Mouse (Mus musculus): Measurements from ENCODE around the gene AC124502.3. TPM values are rescaled to one million over a fixed set of nuclear protein-coding genes. Genes with fewer than 3 reads are reported as not detected.

The AC124502.3 gene
- 2.5 and 3.5 TPM in 2 replicates for polyA plus RNA-seq (2015; fragmentation: Nextera tagmentation; extraction: Ambion mirVana)

DNA sequence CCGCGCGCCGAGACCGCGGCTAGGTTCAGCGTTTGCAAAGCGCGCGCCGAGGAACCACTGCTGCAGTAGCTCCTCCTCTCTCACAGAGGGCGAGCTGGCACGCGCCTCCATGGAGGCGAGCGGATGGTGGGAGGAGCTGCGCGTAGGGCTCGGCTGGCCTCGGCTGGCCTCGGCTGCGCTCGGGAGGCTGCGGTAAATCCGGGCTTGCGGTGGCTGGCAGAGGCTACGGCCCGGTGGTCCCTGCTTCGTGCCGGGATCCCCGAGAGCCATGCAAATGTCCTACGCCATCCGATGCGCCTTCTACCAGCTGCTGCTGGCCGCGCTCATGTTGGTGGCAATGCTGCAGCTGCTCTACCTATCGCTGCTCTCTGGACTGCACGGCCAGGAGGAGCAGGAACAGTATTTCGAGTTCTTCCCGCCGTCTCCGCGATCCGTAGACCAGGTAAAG, at the start of gene AC124502.3, which contains the start of gene B4gat1:
Gene AC124502.3, plus strand, starts transcription at position 183 of the 448 bp plus-strand sequence.
Gene B4gat1, plus strand, starts transcription at position 118 of the 448 bp plus-strand sequence.
- peak within 1 kb of the TSS; percentile 99 for H3K4me2 ChIP-seq (ENCODE audit: low read depth, low read length)
- H3K4me3 ChIP-seq (ENCODE audit: low read length): peak within 1 kb of the TSS; percentile 97
- H3K9ac ChIP-seq (ENCODE audit: low read length): peak within 1 kb of the TSS; percentile 96
- peaks cover 25% of the 10 kb centered on the region for H3K4me1 ChIP-seq (replicated peaks; ENCODE audit: control insufficient read depth, insufficient read depth, low read length)
- no peaks in the 10 kb centered on the region for H3K27me3 ChIP-seq (ENCODE audit: control insufficient read depth, insufficient read depth, low read depth, low read length)
- peak within 1 kb of the TSS; percentile 82 for H3K27ac ChIP-seq (ENCODE audit: low read length)
- no peaks in the 10 kb centered on the region for H3K9me3 ChIP-seq (ENCODE audit: control insufficient read depth, low read length)
- WGBS: under 1% methylated on average over 43 of the region's 44 CpGs
- H3K36me3 ChIP-seq (ENCODE audit: control insufficient read depth, insufficient read depth, low read length): no peaks in the 10 kb centered on the region
- ATAC-seq (ENCODE audit: low read depth): peak; percentile 94

DNA sequence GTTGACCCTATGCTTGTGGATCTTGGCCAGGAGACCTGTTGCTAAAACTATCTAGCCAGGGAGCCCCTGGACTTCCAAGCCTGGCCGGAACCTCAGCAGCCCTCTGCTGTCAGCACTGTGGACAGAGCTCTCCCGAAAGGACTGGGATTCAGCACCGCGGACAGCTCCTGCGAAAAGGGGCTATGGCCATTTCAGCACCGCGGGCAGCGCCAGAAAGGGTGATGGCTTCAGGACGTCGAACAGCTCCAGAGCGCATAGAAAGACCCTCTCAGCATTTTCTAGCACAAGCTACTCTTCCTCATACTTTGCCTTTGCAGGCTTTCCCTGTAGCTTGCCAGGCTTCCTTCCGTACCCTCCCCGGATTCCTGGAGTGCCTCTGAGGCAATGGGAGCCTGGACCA, 49.7 kb upstream of the AC124502.3 start:
- WGBS: 3% methylated on average over 13 of the region's 13 CpGs
- Histone ChIP-seq H3K27ac (ENCODE audit: low read length) (no peak overlapping the region), H3K36me3 (ENCODE audit: control insufficient read depth, insufficient read depth, low read length) (no peaks in the 10 kb centered on the region), H3K9me3 (ENCODE audit: control insufficient read depth, low read length) (no peaks in the 10 kb centered on the region), H3K4me2 (ENCODE audit: low read depth, low read length) (no peak overlapping the region), H3K27me3 (ENCODE audit: control insufficient read depth, insufficient read depth, low read depth, low read length) (peaks cover 23% of the 10 kb centered on the region), H3K4me3 (ENCODE audit: low read length) (no peak overlapping the region), H3K9ac (ENCODE audit: low read length) (no peak overlapping the region), H3K4me1 (replicated peaks; ENCODE audit: control insufficient read depth, insufficient read depth, low read length) (no peaks in the 10 kb centered on the region)
- ATAC-seq (ENCODE audit: low read depth): peak; percentile 74

DNA sequence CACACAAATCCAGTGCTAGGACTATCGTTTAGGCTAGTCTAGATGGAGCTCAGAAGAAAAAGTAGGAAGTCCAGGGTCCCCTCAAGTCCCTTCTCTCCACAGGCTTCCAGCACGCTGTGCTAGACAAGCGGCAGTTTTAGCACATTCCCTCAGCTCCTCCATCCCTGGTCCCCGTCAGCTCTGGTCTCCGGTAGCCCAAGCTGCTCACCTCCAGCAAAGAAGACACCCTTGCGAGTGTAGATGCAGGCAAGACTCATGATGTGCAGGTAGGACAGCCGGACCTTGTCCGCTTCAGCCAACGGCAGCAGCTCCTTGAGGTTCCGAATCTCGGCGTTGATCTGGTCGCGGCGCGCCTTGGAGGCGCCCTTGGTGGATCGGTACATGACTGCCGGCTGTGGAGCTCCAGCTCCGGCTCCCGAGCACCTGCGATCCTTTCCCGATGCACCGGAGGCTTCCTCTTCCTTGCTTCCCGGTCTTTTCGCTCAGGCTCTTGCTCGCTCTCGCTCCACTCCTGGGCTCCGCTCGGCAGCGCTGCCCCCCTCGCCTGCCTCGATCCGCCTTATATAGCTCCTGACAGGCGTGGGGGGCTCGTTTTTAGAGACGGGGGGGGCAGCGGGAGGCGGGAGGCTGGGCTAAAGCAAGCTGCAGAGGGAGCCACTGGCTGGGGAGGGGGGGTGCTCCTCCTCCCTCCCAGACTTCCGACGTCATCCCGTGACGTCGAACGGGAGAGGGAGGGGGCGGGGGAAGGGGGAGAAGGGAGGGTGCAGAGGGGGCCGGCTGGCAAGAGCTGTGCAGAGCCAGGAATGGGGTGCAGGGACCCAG, 49.0 kb upstream of the AC124502.3 start:
- Histone ChIP-seq H3K4me3 (ENCODE audit: low read length) (no peak overlapping the region), H3K9me3 (ENCODE audit: control insufficient read depth, low read length) (no peaks in the 10 kb centered on the region), H3K4me1 (replicated peaks; ENCODE audit: control insufficient read depth, insufficient read depth, low read length) (no peaks in the 10 kb centered on the region), H3K27me3 (ENCODE audit: control insufficient read depth, insufficient read depth, low read depth, low read length) (peaks cover 23% of the 10 kb centered on the region), H3K36me3 (ENCODE audit: control insufficient read depth, insufficient read depth, low read length) (no peaks in the 10 kb centered on the region), H3K4me2 (ENCODE audit: low read depth, low read length) (no peak overlapping the region), H3K27ac (ENCODE audit: low read length) (no peak overlapping the region), H3K9ac (ENCODE audit: low read length) (no peak overlapping the region)
- 23% methylated on average over 45 of the region's 47 CpGs for WGBS
- no peak for ATAC-seq (ENCODE audit: low read depth)

DNA sequence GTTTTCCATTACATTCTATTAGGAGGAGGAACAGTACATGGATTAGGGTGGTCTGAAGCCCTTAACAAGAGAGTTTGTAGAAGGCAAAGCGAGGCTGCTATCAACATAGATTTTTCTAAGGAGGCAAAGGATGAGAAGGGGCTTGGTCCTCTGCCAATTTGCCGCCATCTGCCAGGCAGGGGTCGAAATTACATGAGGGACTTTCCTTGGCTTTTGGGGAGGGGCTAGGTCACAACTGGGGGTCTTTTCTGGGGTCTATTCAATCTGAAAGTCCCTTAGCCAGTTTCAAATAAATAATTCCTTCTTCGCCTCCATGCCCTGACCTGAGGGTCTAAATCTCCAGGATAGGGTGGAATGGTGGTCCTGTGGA, 48.5 kb upstream of the AC124502.3 start, which contains the start of gene Npas4:
Gene Npas4, minus strand, starts transcription at position 61 of the 370 bp plus-strand sequence.
- Histone ChIP-seq H3K36me3 (ENCODE audit: control insufficient read depth, insufficient read depth, low read length) (no peaks in the 10 kb centered on the region), H3K4me3 (ENCODE audit: low read length) (no peak within 1 kb of the TSS), H3K27me3 (ENCODE audit: control insufficient read depth, insufficient read depth, low read depth, low read length) (peaks cover 23% of the 10 kb centered on the region), H3K9ac (ENCODE audit: low read length) (no peak within 1 kb of the TSS), H3K4me2 (ENCODE audit: low read depth, low read length) (no peak within 1 kb of the TSS), H3K27ac (ENCODE audit: low read length) (no peak within 1 kb of the TSS), H3K9me3 (ENCODE audit: control insufficient read depth, low read length) (no peaks in the 10 kb centered on the region), H3K4me1 (replicated peaks; ENCODE audit: control insufficient read depth, insufficient read depth, low read length) (no peaks in the 10 kb centered on the region)
- no peak for ATAC-seq (ENCODE audit: low read depth)
- WGBS: 21% methylated on average over 4 of the region's 4 CpGs

DNA sequence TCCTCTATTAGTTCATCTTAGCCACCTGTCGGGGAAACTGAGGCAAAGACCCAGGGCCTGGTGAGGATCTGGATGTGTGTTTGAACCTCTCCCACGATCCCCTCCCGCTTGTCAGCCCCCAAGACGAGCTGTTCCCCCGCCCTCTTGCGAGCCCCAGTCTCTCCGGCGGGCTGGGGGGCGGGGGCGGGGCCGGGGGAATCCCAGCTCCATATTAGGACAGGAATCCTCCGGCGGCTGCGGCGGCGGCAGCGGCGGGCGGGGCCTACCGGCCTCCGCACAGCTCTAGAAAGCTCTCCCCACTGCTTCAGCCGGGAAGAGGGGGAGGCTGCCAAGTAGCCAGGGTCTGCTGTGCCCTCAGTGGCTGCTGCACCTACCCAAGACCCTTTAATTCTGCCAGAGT, 48.0 kb upstream of the AC124502.3 start:
- no peak overlapping the region for H3K4me3 ChIP-seq (ENCODE audit: low read length)
- H3K9me3 ChIP-seq (ENCODE audit: control insufficient read depth, low read length): no peaks in the 10 kb centered on the region
- no peaks in the 10 kb centered on the region for H3K36me3 ChIP-seq (ENCODE audit: control insufficient read depth, insufficient read depth, low read length)
- WGBS: 1% methylated on average over 12 of the region's 22 CpGs
- no peak overlapping the region for H3K27ac ChIP-seq (ENCODE audit: low read length)
- H3K27me3 ChIP-seq (ENCODE audit: control insufficient read depth, insufficient read depth, low read depth, low read length): peaks cover 23% of the 10 kb centered on the region
- H3K4me1 ChIP-seq (replicated peaks; ENCODE audit: control insufficient read depth, insufficient read depth, low read length): no peaks in the 10 kb centered on the region
- H3K9ac ChIP-seq (ENCODE audit: low read length): no peak overlapping the region
- ATAC-seq (ENCODE audit: low read depth): no peak
- no peak overlapping the region for H3K4me2 ChIP-seq (ENCODE audit: low read depth, low read length)

DNA sequence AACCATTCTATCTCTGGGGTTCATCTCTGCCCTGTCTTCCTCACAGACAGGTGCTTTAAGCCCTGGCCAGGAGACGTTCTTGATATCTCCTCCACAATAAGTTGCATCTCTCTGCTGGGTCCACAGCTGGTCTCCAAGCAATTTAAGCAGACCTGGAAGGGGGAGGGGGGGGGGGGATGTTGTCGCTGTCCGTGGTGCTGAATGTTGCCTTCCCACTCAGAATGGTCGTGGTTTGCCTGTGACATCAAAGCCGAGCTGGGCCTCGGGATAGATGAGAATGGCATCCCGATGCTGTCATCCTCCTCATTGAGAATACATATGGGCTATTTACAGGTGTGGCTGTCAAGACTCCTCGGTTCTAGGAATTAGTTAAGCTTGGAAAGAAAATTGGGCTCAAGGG, 46.3 kb upstream of the AC124502.3 start:
- no peak overlapping the region for H3K27ac ChIP-seq (ENCODE audit: low read length)
- ATAC-seq (ENCODE audit: low read depth): no peak
- H3K36me3 ChIP-seq (ENCODE audit: control insufficient read depth, insufficient read depth, low read length): no peaks in the 10 kb centered on the region
- H3K4me1 ChIP-seq (replicated peaks; ENCODE audit: control insufficient read depth, insufficient read depth, low read length): no peaks in the 10 kb centered on the region
- no peak overlapping the region for H3K9ac ChIP-seq (ENCODE audit: low read length)
- H3K27me3 ChIP-seq (ENCODE audit: control insufficient read depth, insufficient read depth, low read depth, low read length): peaks cover 23% of the 10 kb centered on the region
- H3K9me3 ChIP-seq (ENCODE audit: control insufficient read depth, low read length): no peaks in the 10 kb centered on the region
- H3K4me3 ChIP-seq (ENCODE audit: low read length): no peak overlapping the region
- H3K4me2 ChIP-seq (ENCODE audit: low read depth, low read length): no peak overlapping the region
- WGBS: 13% methylated on average over 8 of the region's 8 CpGs

DNA sequence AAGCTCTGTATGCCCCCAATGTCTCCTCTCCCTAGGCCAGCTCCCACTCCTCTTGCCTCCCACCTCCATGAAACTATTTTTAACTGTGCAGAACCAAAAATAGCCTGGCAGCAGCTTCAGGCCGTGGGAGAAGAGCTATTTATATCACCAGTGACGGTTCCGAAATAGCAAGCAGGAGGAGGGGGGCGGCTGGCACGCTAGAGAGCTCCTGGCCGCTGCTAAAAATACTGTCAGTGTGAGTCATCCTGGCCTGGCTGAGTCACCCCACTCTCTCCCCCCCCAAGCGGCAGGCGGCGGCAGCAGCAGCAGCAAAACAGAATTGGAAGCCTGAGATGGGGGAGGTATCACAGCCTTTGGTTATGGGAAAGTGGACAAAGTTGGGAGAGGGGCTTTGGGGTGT, 45.8 kb upstream of the AC124502.3 start:
- Histone ChIP-seq H3K27ac (ENCODE audit: low read length) (no peak overlapping the region), H3K9ac (ENCODE audit: low read length) (no peak overlapping the region), H3K27me3 (ENCODE audit: control insufficient read depth, insufficient read depth, low read depth, low read length) (peaks cover 23% of the 10 kb centered on the region), H3K9me3 (ENCODE audit: control insufficient read depth, low read length) (no peaks in the 10 kb centered on the region), H3K36me3 (ENCODE audit: control insufficient read depth, insufficient read depth, low read length) (no peaks in the 10 kb centered on the region), H3K4me2 (ENCODE audit: low read depth, low read length) (no peak overlapping the region), H3K4me3 (ENCODE audit: low read length) (no peak overlapping the region), H3K4me1 (replicated peaks; ENCODE audit: control insufficient read depth, insufficient read depth, low read length) (no peaks in the 10 kb centered on the region)
- 5% methylated on average over 9 of the region's 9 CpGs for WGBS
- peak; percentile 81 for ATAC-seq (ENCODE audit: low read depth)

DNA sequence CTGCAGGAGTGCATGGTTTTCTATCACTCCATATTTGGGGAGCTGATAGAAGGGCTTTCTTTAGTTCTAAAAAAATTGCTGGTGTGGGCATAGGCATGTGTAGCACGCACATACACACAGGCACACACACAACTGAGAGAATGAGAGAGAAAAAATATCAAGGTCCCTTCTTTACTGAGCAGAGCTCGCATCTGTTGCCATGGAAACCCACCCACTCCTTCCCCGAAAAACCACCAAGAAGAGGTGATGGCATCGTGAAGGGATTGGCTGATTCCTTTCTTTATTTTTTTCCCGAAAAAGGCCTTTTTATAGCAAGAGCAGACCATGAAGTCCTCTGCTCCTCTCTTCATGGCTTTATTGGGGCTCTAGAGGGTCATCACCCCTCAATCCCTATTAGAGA, 44.6 kb upstream of the AC124502.3 start:
- no peaks in the 10 kb centered on the region for H3K4me1 ChIP-seq (replicated peaks; ENCODE audit: control insufficient read depth, insufficient read depth, low read length)
- H3K27me3 ChIP-seq (ENCODE audit: control insufficient read depth, insufficient read depth, low read depth, low read length): peaks cover 23% of the 10 kb centered on the region
- 44% methylated on average over 5 of the region's 5 CpGs for WGBS
- H3K4me3 ChIP-seq (ENCODE audit: low read length): no peak overlapping the region
- H3K27ac ChIP-seq (ENCODE audit: low read length): no peak overlapping the region
- H3K9ac ChIP-seq (ENCODE audit: low read length): no peak overlapping the region
- H3K36me3 ChIP-seq (ENCODE audit: control insufficient read depth, insufficient read depth, low read length): no peaks in the 10 kb centered on the region
- ATAC-seq (ENCODE audit: low read depth): no peak
- H3K9me3 ChIP-seq (ENCODE audit: control insufficient read depth, low read length): no peaks in the 10 kb centered on the region
- H3K4me2 ChIP-seq (ENCODE audit: low read depth, low read length): no peak overlapping the region

DNA sequence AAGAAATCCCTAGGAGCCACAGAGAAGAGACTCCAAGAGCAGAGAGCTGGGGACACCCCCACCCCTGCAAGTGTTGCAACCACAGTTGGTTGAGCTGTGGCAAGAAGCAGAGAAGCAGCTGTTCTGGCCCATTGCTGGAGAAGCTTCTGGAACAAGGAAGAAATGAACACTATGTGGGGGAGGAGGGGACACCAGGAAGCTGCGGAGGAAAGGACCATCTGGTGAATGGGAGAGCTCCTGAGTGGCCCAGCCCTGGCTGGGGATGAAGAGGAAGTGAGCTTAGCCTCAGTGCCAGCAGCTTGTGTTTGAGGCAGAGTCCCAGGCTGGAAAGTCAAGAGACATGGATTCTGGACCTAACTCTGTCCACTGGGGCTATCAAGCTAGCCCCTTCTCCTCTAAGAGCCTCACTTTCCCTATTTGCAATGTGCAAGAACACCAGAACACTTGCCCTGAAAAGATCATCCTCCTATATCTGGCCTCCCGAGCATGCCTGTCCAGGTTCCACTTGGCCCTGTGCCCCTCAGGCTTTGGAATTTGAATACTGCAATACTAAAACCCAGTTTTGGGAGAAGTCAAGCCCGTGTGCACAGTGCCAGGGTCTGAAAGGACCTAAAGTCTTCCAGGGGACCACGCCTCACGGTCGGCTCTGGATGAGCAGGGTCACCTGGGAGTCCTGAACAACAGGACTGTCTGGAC, 39.1 kb upstream of the AC124502.3 start:
- Histone ChIP-seq H3K27me3 (ENCODE audit: control insufficient read depth, insufficient read depth, low read depth, low read length) (no peaks in the 10 kb centered on the region), H3K9me3 (ENCODE audit: control insufficient read depth, low read length) (no peaks in the 10 kb centered on the region)
- no peak for ATAC-seq (ENCODE audit: low read depth)

More for the DNA sequence above, 39.1 kb upstream of the AC124502.3 start:
- Histone ChIP-seq H3K27ac (ENCODE audit: low read length) (no peak overlapping the region), H3K4me1 (replicated peaks; ENCODE audit: control insufficient read depth, insufficient read depth, low read length) (peaks cover 8% of the 10 kb centered on the region), H3K36me3 (ENCODE audit: control insufficient read depth, insufficient read depth, low read length) (no peaks in the 10 kb centered on the region), H3K4me3 (ENCODE audit: low read length) (no peak overlapping the region), H3K9ac (ENCODE audit: low read length) (no peak overlapping the region), H3K4me2 (ENCODE audit: low read depth, low read length) (no peak overlapping the region)
- WGBS: 56% methylated on average over 6 of the region's 6 CpGs

All from lung, embryonic 16.5 days (tissue).